Mouse (Mus musculus): ENCODE measurements around the gene Slc6a13. TPM values are rescaled to one million over a fixed set of nuclear protein-coding genes. Genes with fewer than 3 reads are reported as not detected.

Gene Slc6a13
- total and polyA plus RNA-seq, 3 experiments = 9.6 to 17.4 (median 15.4) TPM

DNA sequence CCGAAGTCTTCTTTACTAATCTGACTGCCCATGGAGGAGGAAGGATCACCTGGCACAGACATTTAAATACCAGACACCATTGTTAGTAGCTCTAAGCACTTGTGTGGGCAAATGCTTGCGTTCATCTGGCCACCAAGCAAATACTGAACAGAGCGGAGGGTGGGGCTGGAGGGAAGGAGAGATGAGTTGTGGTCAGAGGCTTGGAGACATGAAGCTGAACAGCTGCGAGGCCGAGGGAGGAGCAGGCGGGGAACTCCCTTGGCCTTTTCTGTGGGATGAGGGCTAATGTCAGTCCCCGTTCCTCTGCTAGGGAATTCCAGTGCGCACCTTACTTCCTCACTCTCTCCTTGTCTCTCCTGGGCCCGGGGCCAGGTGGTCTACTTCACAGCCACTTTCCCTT, 25.7 kb downstream of the Slc6a13 start:
- Histone ChIP-seq H3K9me3 (replicated peaks; ENCODE audit: low read length) (no peaks in the 10 kb centered on the region), H3K9ac (ENCODE audit: insufficient read depth, low read depth) (no peak overlapping the region), H3K4me2 (ENCODE audit: insufficient read depth, low read depth, poor library complexity, severe bottlenecking) (no peak overlapping the region), H3K27me3 (replicated peaks) (peaks cover 71% of the 10 kb centered on the region), H3K4me3 (replicated peaks in 1 of 3; ENCODE audit: low read depth in 2 of 3, low read length in 2 of 3, poor library complexity in 1 of 3) (no peak overlapping the region), H3K4me1 (ENCODE audit: control insufficient read depth in 1 of 2, insufficient read depth in 2 of 2) (peaks cover 5 to 7% of the 10 kb centered on the region in 2 experiments; a peak in 2 of 4 replicates), H3K79me2 (replicated peaks; ENCODE audit: control insufficient read depth, extremely low read depth, insufficient read depth, poor library complexity, severe bottlenecking) (no peaks in the 10 kb centered on the region), H3K36me3 (replicated peaks in 1 of 2; ENCODE audit: control insufficient read depth in 1 of 2, insufficient read depth in 1 of 2, low read length in 1 of 2) (no peaks in the 10 kb centered on the region), H3K27ac (ENCODE audit: insufficient read depth, low read depth) (no peak overlapping the region)
- TF ChIP-seq MEF2A (IDR thresholded peaks at IDR 0.05; ENCODE audit: borderline replicate concordance, low read depth, low read length) (no peak), UBTF (IDR thresholded peaks at IDR 0.05; ENCODE audit: low read depth, low read length) (no peak), MAZ (IDR thresholded peaks at IDR 0.05; ENCODE audit: low read depth, low read length) (no peak), ZMIZ1 (IDR thresholded peaks at IDR 0.05; ENCODE audit: low read depth, low read length) (no peak), HCFC1 (IDR thresholded peaks at IDR 0.05; ENCODE audit: low read depth, low read length) (no peak), SIN3A (IDR thresholded peaks at IDR 0.05; ENCODE audit: low read length) (no peak), PAX5 (IDR thresholded peaks at IDR 0.05; ENCODE audit: low read length) (no peak), EP300 (IDR thresholded peaks at IDR 0.05; ENCODE audit: low read length) (no peak), USF1 (IDR thresholded peaks at IDR 0.05; ENCODE audit: low read depth, low read length) (no peak), ZC3H11A (IDR thresholded peaks at IDR 0.05; ENCODE audit: low read depth, low read length) (no peak), TCF12 (IDR thresholded peaks at IDR 0.05; ENCODE audit: low read depth, low read length) (no peak), NRF1 (IDR thresholded peaks at IDR 0.05; ENCODE audit: low read depth, low read length) (no peak)
- dilution Hi-C loops (cut with MboI; ENCODE audit: extremely low pct_ligation_motif_present, extremely low pct_unique_long_range_greater_than_20kb, low sequenced_read_pairs) = no loop called here
- in situ Hi-C loops (cut with MboI; ENCODE audit: low pct_ligation_motif_present, low pct_unique_long_range_greater_than_20kb, low sequenced_read_pairs) = no loop called here
- no peak for DNase-seq (ENCODE audit: extremely low read depth)

DNA sequence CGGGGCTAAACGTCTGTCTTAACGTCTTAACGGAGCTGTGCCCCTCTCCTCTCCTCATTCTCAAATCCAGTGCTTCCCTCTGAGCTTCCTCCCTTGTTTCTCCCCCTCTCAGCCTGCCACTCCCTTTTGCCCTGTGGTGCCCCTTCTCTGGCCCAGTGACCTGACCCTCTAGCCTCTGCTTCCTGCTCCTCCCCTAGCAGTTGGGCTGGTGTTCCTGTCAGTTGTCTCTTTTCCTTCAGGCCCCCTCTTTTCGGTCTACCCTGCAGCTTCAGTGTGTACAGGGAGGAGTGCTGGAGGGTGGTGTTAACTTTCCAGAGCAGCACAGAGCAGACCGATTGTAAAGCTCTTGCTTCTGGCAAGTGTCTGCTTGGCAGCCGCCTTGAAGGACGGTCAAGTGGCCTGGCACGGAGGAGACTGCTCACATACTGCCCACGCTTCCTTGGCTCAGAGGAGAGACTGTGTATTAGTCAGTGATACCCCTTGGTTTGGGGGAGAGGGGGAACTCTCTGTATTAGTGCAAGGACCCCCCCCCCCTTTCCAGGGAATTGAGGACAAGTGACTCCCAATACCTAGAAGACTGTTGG, 26.6 kb downstream of the Slc6a13 start:
- Histone ChIP-seq H3K27me3 (replicated peaks) (peaks cover 75% of the 10 kb centered on the region), H3K9me3 (replicated peaks; ENCODE audit: low read length) (no peaks in the 10 kb centered on the region), H3K79me2 (replicated peaks; ENCODE audit: control insufficient read depth, extremely low read depth, insufficient read depth, poor library complexity, severe bottlenecking) (no peaks in the 10 kb centered on the region), H3K4me2 (ENCODE audit: insufficient read depth, low read depth, poor library complexity, severe bottlenecking) (no peak overlapping the region), H3K36me3 (replicated peaks in 1 of 2; ENCODE audit: control insufficient read depth in 1 of 2, insufficient read depth in 1 of 2, low read length in 1 of 2) (no peaks in the 10 kb centered on the region), H3K9ac (ENCODE audit: insufficient read depth, low read depth) (no peak overlapping the region), H3K4me1 (ENCODE audit: control insufficient read depth in 1 of 2, insufficient read depth in 2 of 2) (peaks cover 5 to 7% of the 10 kb centered on the region in 2 experiments; a peak in 2 of 4 replicates), H3K27ac (ENCODE audit: insufficient read depth, low read depth) (no peak overlapping the region), H3K4me3 (replicated peaks in 1 of 3; ENCODE audit: low read depth in 2 of 3, low read length in 2 of 3, poor library complexity in 1 of 3) (no peak overlapping the region)
- dilution Hi-C loops (cut with MboI; ENCODE audit: extremely low pct_ligation_motif_present, extremely low pct_unique_long_range_greater_than_20kb, low sequenced_read_pairs) (no loop called here), in situ Hi-C loops (cut with MboI; ENCODE audit: low pct_ligation_motif_present, low pct_unique_long_range_greater_than_20kb, low sequenced_read_pairs) (no loop called here)
- no peak for DNase-seq (ENCODE audit: extremely low read depth)
- TF ChIP-seq RAD21 (IDR thresholded peaks at IDR 0.05; ENCODE audit: low read depth, low read length) = no peak
- no peak for TF ChIP-seq BHLHE40 (IDR thresholded peaks at IDR 0.05; ENCODE audit: low read depth, low read length)
- no peak for TF ChIP-seq CTCF (conservative IDR thresholded peaks at IDR 0.05 in 1 of 2, IDR thresholded peaks at IDR 0.05 in 1 of 2; ENCODE audit: low read depth in 2 of 2, low read length in 2 of 2)
- TF ChIP-seq UBTF (IDR thresholded peaks at IDR 0.05; ENCODE audit: low read depth, low read length) = no peak
- TF ChIP-seq MAZ (IDR thresholded peaks at IDR 0.05; ENCODE audit: low read depth, low read length) = no peak
- TF ChIP-seq PAX5 (IDR thresholded peaks at IDR 0.05; ENCODE audit: low read length) = no peak
- TF ChIP-seq ZNF384 (IDR thresholded peaks at IDR 0.05; ENCODE audit: low read depth, low read length) = no peak
- TF ChIP-seq ELF1 (IDR thresholded peaks at IDR 0.05; ENCODE audit: low read depth, low read length) = no peak
- no peak for TF ChIP-seq GABPA (IDR thresholded peaks at IDR 0.05; ENCODE audit: insufficient replicate concordance, low read depth, low read length)
- no peak for TF ChIP-seq CHD2 (IDR thresholded peaks at IDR 0.05; ENCODE audit: low read length)
- no peak for TF ChIP-seq MAX (IDR thresholded peaks at IDR 0.05; ENCODE audit: low read length)
- no peak for TF ChIP-seq HCFC1 (IDR thresholded peaks at IDR 0.05; ENCODE audit: low read depth, low read length)

Data from CH12.LX (cell line).